Mouse (Mus musculus) myocyte (in vitro differentiated cells): ENCODE results near the gene Dnah8. TPM values are rescaled to one million over a fixed set of nuclear protein-coding genes. Genes with fewer than 3 reads are reported as not detected.

Source experiments
- H3K27me3 ChIP-seq: one replicate; pipeline ENCODE4 v1.6.1; 2011; ENCODE audit not compliant: control insufficient read depth, insufficient read depth, insufficient read length
- H3K36me3 ChIP-seq: one replicate; pipeline ENCODE4 v1.6.1; 2011; ENCODE audit not compliant: control insufficient read depth, insufficient read depth
- H3K4me2 ChIP-seq: one replicate; pipeline ENCODE4 v1.6.1; 2011; ENCODE audit warnings: low read depth, control low read depth
- H3K4me3 ChIP-seq: one replicate; pipeline ENCODE4 v1.5.1; 2011; ENCODE audit warnings: mild to moderate bottlenecking, control low read depth, moderate library complexity
- H3K79me2 ChIP-seq: one replicate; pipeline ENCODE4 v1.6.1; 2011; ENCODE audit not compliant: control insufficient read depth, insufficient read depth
- H3ac ChIP-seq: one replicate; pipeline ENCODE4 v1.6.1; 2011; ENCODE audit not compliant: control insufficient read depth, insufficient read length
- CEBPB ChIP-seq: IDR thresholded peaks from 2 replicates; pipeline ENCODE4 v1.6.1; 2011; ENCODE audit warnings: mild to moderate bottlenecking, moderate library complexity; ENCODE audit not compliant: poor library complexity, insufficient read depth, severe bottlenecking
- E2F4 ChIP-seq: IDR thresholded peaks from one replicate; pipeline ENCODE4 v1.6.1; 2011; ENCODE audit warnings: mild to moderate bottlenecking, control low read depth, moderate library complexity; ENCODE audit not compliant: insufficient read depth
- MAX ChIP-seq: IDR thresholded peaks from one replicate; pipeline ENCODE4 v1.6.1; 2011; ENCODE audit warnings: low read depth, mild to moderate bottlenecking, control low read depth
- MYOD1 ChIP-seq, 3 experiments: IDR thresholded peaks; one replicate each; pipeline ENCODE4 v1.6.1; 2011; ENCODE audit warnings: control low read depth in 2 of 3, low read depth in 2 of 3, mild to moderate bottlenecking in 2 of 3, moderate library complexity in 1 of 3; ENCODE audit not compliant: insufficient read length in 2 of 3, control insufficient read depth in 1 of 3
- MYOG ChIP-seq, 3 experiments: IDR thresholded peaks; one replicate each; pipeline ENCODE4 v1.6.1; 2011; ENCODE audit warnings: control low read depth in 2 of 3, low read depth in 2 of 3, mild to moderate bottlenecking in 2 of 3; ENCODE audit not compliant: insufficient read length in 2 of 3, control insufficient read depth in 1 of 3, insufficient read depth in 1 of 3
- POLR2A ChIP-seq: IDR thresholded peaks from one replicate; pipeline ENCODE4 v1.6.1; 2011; ENCODE audit warnings: low read depth, mild to moderate bottlenecking, control low read depth, moderate library complexity; ENCODE audit not compliant: insufficient read length
- POLR2AphosphoS2 ChIP-seq: IDR thresholded peaks from one replicate; pipeline ENCODE4 v1.6.1; 2011; ENCODE audit warnings: low read depth, control low read depth; ENCODE audit not compliant: insufficient read length
- REST ChIP-seq: IDR thresholded peaks from one replicate; pipeline ENCODE4 v1.6.1; 2011; ENCODE audit warnings: mild to moderate bottlenecking, control low read depth, moderate library complexity; ENCODE audit not compliant: insufficient read depth, insufficient read length
- SRF ChIP-seq: IDR thresholded peaks from one replicate; pipeline ENCODE4 v1.6.1; 2011; ENCODE audit warnings: low read depth; ENCODE audit not compliant: control insufficient read depth, insufficient read length
- TCF12 ChIP-seq: IDR thresholded peaks from one replicate; pipeline ENCODE4 v1.6.1; 2011; ENCODE audit warnings: mild to moderate bottlenecking, control low read depth; ENCODE audit not compliant: poor library complexity, insufficient read depth, severe bottlenecking
- TCF3 ChIP-seq: IDR thresholded peaks from one replicate; pipeline ENCODE4 v1.6.1; 2011; ENCODE audit warnings: low read depth, control low read depth; ENCODE audit not compliant: insufficient read length
- USF1 ChIP-seq: IDR thresholded peaks from one replicate; pipeline ENCODE4 v1.6.1; 2011; ENCODE audit warnings: low read depth, mild to moderate bottlenecking, control low read depth, moderate library complexity
- polyA plus RNA-seq: library from polyadenylated mRNA; unstranded; fragments of >200 nt; fragmentation: generic; extraction: Trizol; gene quantifications from one replicate; pipeline ENCODE4 v1.2.1, GENCODE M21; 2012; ENCODE audit warnings: missing spikeins

Dnah8 gene
- polyA plus RNA-seq, 1 experiment, result 0.08 TPM

DNA sequence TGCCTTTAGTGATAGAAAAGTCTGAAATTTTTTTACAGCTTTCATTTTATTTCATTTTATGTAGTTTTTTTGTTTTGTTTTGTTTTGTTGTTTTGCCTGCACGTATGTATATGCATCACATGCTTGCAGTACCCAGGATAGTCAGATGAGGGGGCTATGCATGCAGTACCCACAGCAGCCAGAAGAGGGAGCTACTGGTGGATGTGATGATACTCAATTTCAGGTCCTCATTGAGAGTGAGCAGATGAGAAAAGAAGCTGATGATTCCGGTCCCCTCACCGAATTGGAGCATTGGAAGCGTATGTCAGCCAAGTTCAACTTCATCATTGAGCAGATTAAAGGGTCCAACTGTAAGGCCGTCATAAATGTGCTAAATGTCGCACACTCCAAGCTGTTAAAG is 28.9 kb downstream of the Dnah8 start:
- Histone ChIP-seq H3K27me3 (no peaks in the 10 kb centered on the region), H3ac (no peak overlapping the region), H3K79me2 (no peaks in the 10 kb centered on the region), H3K36me3 (no peaks in the 10 kb centered on the region), H3K4me2 (no peak overlapping the region), H3K4me3 (no peak overlapping the region)
- no peak for TF ChIP-seq TCF3
- TF ChIP-seq SRF, result no peak
- TF ChIP-seq MAX, result no peak
- no peak for TF ChIP-seq TCF12
- TF ChIP-seq CEBPB, result no peak
- no peak for TF ChIP-seq E2F4
- TF ChIP-seq MYOG (IDR thresholded peaks at IDR 0.05; ENCODE audit: control insufficient read depth in 1 of 3, insufficient read depth in 1 of 3, insufficient read length in 2 of 3, low read depth in 2 of 3), result no peak
- no peak for TF ChIP-seq POLR2AphosphoS2

DNA sequence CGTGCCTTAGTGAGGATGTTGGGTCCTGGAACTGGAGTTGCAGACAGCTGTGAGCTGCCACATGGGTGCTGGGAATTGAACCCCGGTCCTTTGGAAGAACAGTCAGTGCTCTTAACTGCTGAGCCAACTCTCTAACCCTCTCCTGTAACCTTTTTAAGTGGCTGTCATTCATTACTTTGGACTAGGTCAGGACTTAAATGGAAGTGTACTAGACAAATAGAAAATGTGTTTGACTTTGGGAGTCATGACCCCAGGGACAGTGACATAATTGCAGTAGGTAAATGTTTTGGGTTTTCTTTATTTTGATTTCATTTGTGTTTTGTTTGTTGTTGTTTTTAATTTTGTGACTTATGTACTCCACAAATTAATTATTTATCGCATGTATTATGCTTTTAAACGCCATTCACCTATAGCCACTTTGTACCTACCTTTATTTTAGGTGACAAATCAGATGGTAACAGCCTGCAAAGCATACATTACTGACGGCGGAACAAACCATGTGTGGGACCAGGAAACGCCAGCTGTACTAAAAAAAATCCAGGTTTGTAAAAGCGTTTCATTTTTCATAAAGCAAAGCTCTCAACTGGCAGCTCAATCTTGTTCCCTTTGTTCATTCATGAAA is 33.5 kb downstream of the Dnah8 start:
- H3K79me2 ChIP-seq, result no peaks in the 10 kb centered on the region
- H3K4me3 ChIP-seq, result no peak overlapping the region
- TF ChIP-seq POLR2AphosphoS2 (no peak), MYOD1 (IDR thresholded peaks at IDR 0.05; ENCODE audit: control insufficient read depth in 1 of 3, insufficient read length in 2 of 3, low read depth in 2 of 3) (no peak), E2F4 (no peak), TCF3 (no peak), POLR2A (no peak), SRF (no peak), REST (no peak)
- H3K36me3 ChIP-seq, result no peaks in the 10 kb centered on the region
- no peak overlapping the region for H3ac ChIP-seq
- H3K27me3 ChIP-seq, result peaks cover 4% of the 10 kb centered on the region
- peak overlapping the region; percentile 15 for H3K4me2 ChIP-seq

DNA sequence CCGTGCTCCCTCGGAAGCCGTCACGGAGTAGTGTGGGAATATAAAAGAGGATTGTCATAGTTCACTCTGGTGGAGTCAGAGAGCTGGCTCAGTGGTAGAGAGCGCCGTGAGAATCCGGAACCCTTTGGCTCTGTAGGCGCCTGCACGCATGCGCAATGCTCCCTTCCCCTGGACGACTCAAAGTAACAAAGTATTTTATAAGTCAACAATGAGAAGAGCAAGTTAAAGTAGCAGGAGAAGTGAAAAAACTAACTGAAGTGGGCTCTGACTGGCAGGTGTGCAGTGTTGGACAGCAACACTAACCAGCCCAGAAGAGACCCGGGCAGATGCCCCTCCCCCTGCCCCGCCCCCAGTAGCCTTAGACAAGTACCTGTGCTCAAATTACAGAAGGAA is 34.0 kb downstream of the Dnah8 start:
- Histone ChIP-seq H3K4me3 (no peak overlapping the region), H3K36me3 (no peaks in the 10 kb centered on the region), H3K27me3 (peaks cover 4% of the 10 kb centered on the region), H3ac (no peak overlapping the region), H3K79me2 (no peaks in the 10 kb centered on the region), H3K4me2 (peak overlapping the region; percentile 15)
- no peak for TF ChIP-seq MYOG (IDR thresholded peaks at IDR 0.05; ENCODE audit: control insufficient read depth in 1 of 3, insufficient read depth in 1 of 3, insufficient read length in 2 of 3, low read depth in 2 of 3)
- no peak for TF ChIP-seq MAX
- TF ChIP-seq E2F4, result no peak
- TF ChIP-seq USF1, result no peak
- TF ChIP-seq CEBPB, result no peak
- no peak for TF ChIP-seq SRF
- TF ChIP-seq TCF3, result no peak
- no peak for TF ChIP-seq POLR2A
- TF ChIP-seq REST, result no peak
- TF ChIP-seq POLR2AphosphoS2, result no peak

DNA sequence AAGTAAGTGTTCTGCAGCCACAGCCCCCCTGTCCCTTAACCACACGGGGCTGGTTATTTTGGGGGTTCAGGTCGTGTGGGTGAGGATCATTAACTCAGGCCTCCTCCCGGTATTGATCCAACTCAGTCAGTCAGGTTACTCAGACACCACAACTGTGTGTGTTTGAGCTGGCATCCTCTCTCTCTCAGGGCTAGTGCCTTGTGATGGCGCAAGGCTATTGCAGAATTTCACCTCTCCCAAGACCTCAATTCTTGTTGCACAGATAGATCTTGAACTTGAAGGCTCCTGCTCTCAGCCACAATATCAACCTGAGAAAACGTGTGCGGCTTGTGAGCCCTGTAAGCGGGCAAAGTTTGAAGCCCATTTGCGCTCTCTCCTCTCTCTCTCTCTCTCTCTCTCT is 38.0 kb downstream of the Dnah8 start:
- Histone ChIP-seq H3ac (no peak overlapping the region), H3K4me2 (no peak overlapping the region), H3K79me2 (no peaks in the 10 kb centered on the region), H3K4me3 (no peak overlapping the region), H3K36me3 (no peaks in the 10 kb centered on the region), H3K27me3 (peaks cover 4% of the 10 kb centered on the region)
- TF ChIP-seq SRF, result no peak
- TF ChIP-seq E2F4, result no peak
- TF ChIP-seq MAX, result no peak
- TF ChIP-seq MYOG (IDR thresholded peaks at IDR 0.05; ENCODE audit: control insufficient read depth in 1 of 3, insufficient read depth in 1 of 3, insufficient read length in 2 of 3, low read depth in 2 of 3), result no peak
- TF ChIP-seq USF1, result no peak
- TF ChIP-seq REST, result no peak
- no peak for TF ChIP-seq TCF12
- TF ChIP-seq POLR2A, result no peak
- TF ChIP-seq MYOD1 (IDR thresholded peaks at IDR 0.05; ENCODE audit: control insufficient read depth in 1 of 3, insufficient read length in 2 of 3, low read depth in 2 of 3), result no peak
- TF ChIP-seq TCF3, result no peak
- no peak for TF ChIP-seq POLR2AphosphoS2
- TF ChIP-seq CEBPB, result no peak

DNA sequence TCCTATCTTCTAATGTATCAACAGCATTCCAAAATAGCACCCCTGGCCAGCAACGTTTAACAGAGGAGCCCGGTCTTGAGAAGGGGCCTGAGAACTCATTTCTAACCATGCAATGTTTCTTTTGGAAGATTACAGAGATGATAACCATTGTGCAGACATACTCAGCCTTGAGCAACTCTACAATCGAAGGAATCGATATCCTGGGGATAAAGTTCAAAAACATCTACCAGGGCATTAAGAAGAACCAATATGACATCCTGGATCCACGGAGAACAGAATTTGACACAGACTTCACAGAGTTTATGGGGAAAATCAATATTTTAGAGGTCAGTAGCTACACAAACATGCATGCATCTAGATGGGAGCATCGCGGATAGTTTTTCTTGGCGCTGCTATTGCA is 39.0 kb downstream of the Dnah8 start:
- TF ChIP-seq TCF3 (no peak), MYOD1 (IDR thresholded peaks at IDR 0.05; ENCODE audit: control insufficient read depth in 1 of 3, insufficient read length in 2 of 3, low read depth in 2 of 3) (no peak), CEBPB (no peak), MYOG (IDR thresholded peaks at IDR 0.05; ENCODE audit: control insufficient read depth in 1 of 3, insufficient read depth in 1 of 3, insufficient read length in 2 of 3, low read depth in 2 of 3) (no peak), REST (no peak), E2F4 (no peak), MAX (no peak), USF1 (no peak), POLR2AphosphoS2 (no peak)
- Histone ChIP-seq H3K27me3 (peaks cover 4% of the 10 kb centered on the region), H3K79me2 (no peaks in the 10 kb centered on the region), H3K36me3 (no peaks in the 10 kb centered on the region), H3K4me3 (no peak overlapping the region), H3K4me2 (no peak overlapping the region), H3ac (no peak overlapping the region)
